Mouse (Mus musculus): ENCODE results near the gene Cd276.

- no peak for TF ChIP-seq CTCF (IDR thresholded peaks at IDR 0.05; ENCODE audit: low read depth)
- TF ChIP-seq EP300 (optimal IDR thresholded peaks at IDR 0.05) = no peak
Measured at GRCm38 (mm10) chr9:58517866-58518750, 37.1 kb downstream of the Cd276 start.

Measured in stomach, postnatal 0 days (tissue).